Mouse (Mus musculus) testis, adult 2 months (tissue): ENCODE data around the gene Mixl1. TPM values are rescaled to one million over a fixed set of nuclear protein-coding genes. Genes with fewer than 3 reads are reported as not detected.

ENCODE experiments used
- H3K27ac ChIP-seq: fragments of 200-500 bp; 2 replicates; pipeline ENCODE4 v1.5.1; 2012; ENCODE audit warnings: low read depth, low read length; ENCODE audit not compliant: control insufficient read depth, insufficient read depth
- H3K27me3 ChIP-seq: fragments of 200-500 bp; 2 replicates; pipeline ENCODE4 v1.6.1; 2012; ENCODE audit warnings: mild to moderate bottlenecking, low read length, moderate library complexity; ENCODE audit not compliant: control insufficient read depth, insufficient read depth
- H3K36me3 ChIP-seq: fragments of 200-500 bp; 2 replicates; pipeline ENCODE4 v1.6.1; 2012; ENCODE audit warnings: mild to moderate bottlenecking, low read length; ENCODE audit not compliant: control insufficient read depth, insufficient read depth
- H3K4me1 ChIP-seq: fragments of 200-500 bp; 2 replicates; pipeline ENCODE4 v1.6.1; 2012; ENCODE audit warnings: low read length; ENCODE audit not compliant: control insufficient read depth, insufficient read depth
- H3K4me3 ChIP-seq: fragments of 200-500 bp; 2 replicates; pipeline ENCODE4 v1.5.1; 2012; ENCODE audit warnings: low read depth, mild to moderate bottlenecking, low read length, moderate library complexity, mixed read lengths; ENCODE audit not compliant: control insufficient read depth
- CTCF ChIP-seq: fragments of 200-500 bp; IDR thresholded peaks from 2 replicates; pipeline ENCODE4 v1.5.1; 2012; ENCODE audit warnings: low read depth, mild to moderate bottlenecking, inconsistent platforms, low read length, moderate library complexity; ENCODE audit not compliant: control insufficient read depth, insufficient read depth, insufficient replicate concordance
- POLR2A ChIP-seq: fragments of 200-500 bp; IDR thresholded peaks from 2 replicates; pipeline ENCODE4 v1.6.1; 2012; ENCODE audit warnings: low read depth, mild to moderate bottlenecking, inconsistent platforms, low read length, moderate library complexity; ENCODE audit not compliant: control insufficient read depth
- polyA plus RNA-seq: library from polyadenylated mRNA; depleted of rRNA; stranded (reverse); fragments of >200 nt; gene quantifications from 2 replicates; pipeline ENCODE4 v1.2.3, GENCODE M21; 2012; rRNA removed

Mixl1 gene
- polyA plus RNA-seq, 1 experiment = not detected

DNA sequence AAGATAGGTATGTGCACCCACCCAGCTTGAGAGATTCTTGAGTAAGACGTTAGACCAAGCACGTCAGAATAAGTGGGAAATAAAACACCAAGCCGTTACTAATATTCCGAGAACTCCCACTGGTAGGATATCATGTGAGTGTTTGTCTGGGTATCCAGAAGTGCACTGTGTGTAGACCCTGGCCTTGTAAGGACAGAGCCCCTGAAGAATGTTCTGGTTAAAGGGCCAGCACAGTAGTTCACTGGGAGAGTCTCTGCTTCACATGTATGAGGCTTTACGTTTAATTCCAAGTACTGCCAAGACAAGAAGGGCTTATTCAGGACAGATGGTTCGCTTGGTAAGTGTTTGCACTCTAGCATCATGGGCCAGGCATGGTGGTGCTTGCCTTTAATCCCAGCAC is 22.6 kb upstream of the Mixl1 start:
- no peak overlapping the region for H3K27ac ChIP-seq
- H3K27me3 ChIP-seq = no peaks in the 10 kb centered on the region
- H3K4me3 ChIP-seq = no peak overlapping the region
- TF ChIP-seq CTCF (no peak), POLR2A (no peak)
- H3K4me1 ChIP-seq = no peaks in the 10 kb centered on the region
- no peaks in the 10 kb centered on the region for H3K36me3 ChIP-seq

DNA sequence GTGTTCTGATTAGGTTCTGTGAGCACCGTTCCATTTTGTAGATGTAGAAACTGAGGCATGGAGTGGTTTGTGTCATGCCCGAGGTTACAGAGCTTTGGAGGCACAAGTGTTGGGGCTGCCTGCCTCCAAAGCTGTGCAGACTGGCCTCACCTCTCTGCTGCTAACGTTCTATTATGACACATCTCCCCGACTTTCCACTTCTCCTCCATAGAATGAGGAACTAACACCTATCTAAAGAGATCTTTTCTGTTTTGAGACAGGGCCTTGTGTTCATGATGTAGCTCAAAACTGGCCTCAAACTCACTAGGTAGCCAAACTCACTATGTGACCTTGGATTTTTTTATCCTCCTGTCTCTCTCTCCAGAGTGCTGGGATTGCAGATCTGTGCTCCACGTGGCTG is 21.9 kb upstream of the Mixl1 start:
- no peak for TF ChIP-seq POLR2A
- no peak for TF ChIP-seq CTCF
- Histone ChIP-seq H3K4me3 (no peak overlapping the region), H3K4me1 (no peaks in the 10 kb centered on the region), H3K27ac (no peak overlapping the region), H3K27me3 (no peaks in the 10 kb centered on the region), H3K36me3 (no peaks in the 10 kb centered on the region)

DNA sequence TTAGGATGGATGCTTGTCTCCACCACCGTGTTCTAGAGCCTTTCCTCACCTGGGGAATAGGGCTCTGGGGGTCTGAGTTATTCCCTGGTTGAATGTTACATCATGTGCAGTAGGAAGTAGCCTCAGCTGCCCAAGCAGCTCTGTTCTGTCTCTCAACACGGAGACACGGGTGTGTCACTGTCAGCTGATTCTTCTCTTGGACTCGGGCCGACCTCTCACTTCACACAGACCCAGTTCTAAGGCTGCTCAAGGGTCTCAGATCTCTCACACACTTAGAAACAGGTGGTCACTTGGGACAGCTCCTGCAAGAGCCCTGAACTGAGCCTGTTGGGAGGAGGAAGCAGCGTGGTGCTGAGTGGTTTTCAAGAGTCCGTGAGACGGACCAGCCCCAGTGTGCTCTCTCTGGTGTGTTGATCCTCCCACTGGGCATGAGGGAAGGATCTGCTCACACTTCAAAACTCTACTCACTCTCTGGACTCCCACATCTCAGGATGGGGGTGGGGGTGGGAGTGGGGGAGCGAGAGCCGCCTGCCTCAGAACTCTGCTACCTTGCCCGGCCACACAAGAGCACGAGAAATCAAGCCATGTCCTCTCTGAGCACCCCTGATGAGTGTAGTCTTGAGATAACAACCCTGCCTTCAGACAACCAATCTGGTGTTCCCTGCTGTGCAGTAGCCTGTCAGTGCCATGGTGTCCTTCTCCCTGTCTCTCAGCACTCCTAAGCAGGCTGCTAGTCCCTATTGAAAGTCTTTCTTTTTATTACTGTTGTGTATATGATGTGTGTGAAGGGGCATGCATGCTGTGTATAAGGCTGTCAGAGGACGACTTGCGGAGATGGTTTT is 12.3 kb upstream of the Mixl1 start:
- TF ChIP-seq POLR2A (no peak), CTCF (no peak)
- no peaks in the 10 kb centered on the region for H3K27me3 ChIP-seq
- H3K4me1 ChIP-seq = no peaks in the 10 kb centered on the region
- no peaks in the 10 kb centered on the region for H3K36me3 ChIP-seq
- H3K4me3 ChIP-seq = no peak overlapping the region
- no peak overlapping the region for H3K27ac ChIP-seq

DNA sequence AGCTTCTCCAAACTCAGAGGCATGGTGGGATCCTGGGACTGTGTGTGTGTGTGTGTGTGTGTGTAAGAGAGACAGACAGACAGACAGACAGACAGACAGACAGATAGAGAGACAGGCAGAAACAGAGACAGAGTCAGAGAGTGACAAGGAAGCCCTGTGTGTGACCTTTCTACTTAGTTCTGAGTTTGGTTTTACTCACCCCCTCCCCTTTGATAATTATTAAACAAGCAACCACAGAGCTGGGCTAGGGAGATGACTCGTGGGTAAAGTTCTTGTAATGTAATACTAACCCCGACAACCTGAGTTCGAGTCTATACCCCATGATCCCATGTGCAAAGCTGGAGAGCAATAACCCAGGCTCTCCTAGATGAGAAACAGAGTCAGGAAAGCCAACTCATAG is 11.0 kb upstream of the Mixl1 start:
- H3K36me3 ChIP-seq = no peaks in the 10 kb centered on the region
- H3K27ac ChIP-seq = no peak overlapping the region
- TF ChIP-seq POLR2A (no peak), CTCF (no peak)
- H3K27me3 ChIP-seq = no peaks in the 10 kb centered on the region
- H3K4me1 ChIP-seq = peaks cover under 1% of the 10 kb centered on the region; the same call in 1 of the 2 replicates
- H3K4me3 ChIP-seq = no peak overlapping the region

DNA sequence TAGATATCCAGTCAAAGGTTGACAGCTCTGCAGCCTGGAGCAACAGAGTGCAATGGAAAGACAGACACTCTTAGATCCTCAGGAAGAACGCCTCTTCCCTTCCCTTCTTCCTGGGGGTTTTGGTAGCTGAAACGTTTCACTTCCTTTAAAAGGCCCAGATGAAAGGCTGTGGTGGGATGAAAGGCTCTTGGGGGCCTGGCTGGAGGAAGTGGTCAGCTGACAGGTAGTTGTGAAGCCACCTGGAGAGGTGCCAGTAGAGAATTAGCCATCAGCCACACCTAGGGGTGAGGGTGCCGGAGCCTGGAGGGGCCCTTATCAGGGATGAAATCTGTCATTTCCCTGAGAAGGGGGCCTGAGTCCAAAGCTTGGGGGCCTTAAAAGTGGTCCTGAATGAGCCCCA is 10.5 kb upstream of the Mixl1 start:
- H3K27ac ChIP-seq = no peak overlapping the region
- peaks cover 5% of the 10 kb centered on the region; the same call in 1 of the 2 replicates for H3K4me1 ChIP-seq
- H3K36me3 ChIP-seq = no peaks in the 10 kb centered on the region
- no peak overlapping the region for H3K4me3 ChIP-seq
- no peak for TF ChIP-seq CTCF
- TF ChIP-seq POLR2A = no peak
- H3K27me3 ChIP-seq = no peaks in the 10 kb centered on the region

DNA sequence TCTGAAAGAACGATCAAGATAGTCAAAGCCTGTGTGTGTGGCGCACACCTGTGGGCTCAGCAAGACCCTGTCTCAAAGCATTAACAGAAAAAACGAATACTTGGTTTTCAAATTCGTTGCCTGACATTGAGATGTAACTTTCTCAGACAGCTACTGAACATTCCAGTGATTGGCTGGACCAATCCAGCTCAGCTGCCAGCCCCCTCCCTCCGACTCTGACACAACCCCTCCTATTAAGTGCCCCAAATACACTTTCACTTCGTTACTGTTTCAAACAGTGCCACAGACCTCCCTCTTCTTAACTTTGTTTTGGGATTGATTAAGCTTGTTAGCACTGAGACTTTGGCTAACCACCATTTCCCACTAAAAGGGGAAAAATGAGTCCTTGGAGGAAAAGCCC is 6.6 kb upstream of the Mixl1 start:
- H3K27ac ChIP-seq = no peak overlapping the region
- H3K4me3 ChIP-seq = no peak overlapping the region
- peaks cover 5% of the 10 kb centered on the region; the same call in 1 of the 2 replicates for H3K4me1 ChIP-seq
- no peaks in the 10 kb centered on the region for H3K27me3 ChIP-seq
- H3K36me3 ChIP-seq = no peaks in the 10 kb centered on the region
- TF ChIP-seq CTCF (no peak), POLR2A (no peak)

DNA sequence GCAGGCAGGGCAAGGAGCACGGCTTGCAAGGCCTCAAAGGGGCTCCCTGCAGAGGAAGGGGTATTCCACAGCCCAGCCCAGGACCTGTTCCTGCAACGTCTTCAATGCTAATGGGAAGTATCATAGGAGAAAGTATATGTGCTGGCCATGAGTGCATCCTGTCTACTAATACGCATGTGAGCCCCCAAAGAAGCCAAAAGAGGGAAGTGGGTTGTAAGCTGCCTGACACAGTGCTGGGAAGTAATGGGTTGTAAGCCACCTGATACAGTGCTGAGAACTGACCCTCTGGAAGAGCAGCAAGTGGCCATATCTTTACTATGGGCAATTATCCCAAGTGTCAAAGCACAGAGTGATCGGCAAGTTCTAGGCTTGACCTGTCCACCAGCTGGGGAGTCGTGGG is 1.2 kb upstream of the Mixl1 start:
- H3K4me1 ChIP-seq = peaks cover 6% of the 10 kb centered on the region
- H3K27me3 ChIP-seq = no peaks in the 10 kb centered on the region
- H3K27ac ChIP-seq = no peak overlapping the region
- H3K4me3 ChIP-seq = no peak overlapping the region
- no peak for TF ChIP-seq CTCF
- TF ChIP-seq POLR2A = no peak
- no peaks in the 10 kb centered on the region for H3K36me3 ChIP-seq

DNA sequence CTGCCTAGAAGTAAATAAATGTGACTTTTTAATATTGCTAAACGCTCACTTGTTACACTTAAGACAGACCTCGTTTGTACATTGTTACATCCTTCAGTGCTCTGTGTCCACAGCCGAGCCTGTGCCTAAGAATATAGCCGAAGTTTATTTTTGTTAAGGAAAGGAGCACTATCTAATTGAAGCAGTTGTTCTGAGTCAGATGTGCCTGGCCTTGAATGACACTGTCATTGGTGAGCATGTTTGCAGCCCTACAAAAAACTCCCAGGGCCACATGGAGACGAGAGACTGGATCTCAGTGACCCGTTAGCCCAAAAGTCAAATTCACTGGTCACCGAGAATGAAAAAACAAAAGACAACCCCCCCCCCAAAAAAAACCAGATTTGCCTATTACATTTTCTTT is 5.5 kb downstream of the Mixl1 start:
- Histone ChIP-seq H3K36me3 (peaks cover 2% of the 10 kb centered on the region; the same call in 1 of the 2 replicates), H3K27me3 (no peaks in the 10 kb centered on the region), H3K4me1 (no peaks in the 10 kb centered on the region; the same call in 1 of the 2 replicates), H3K4me3 (no peak overlapping the region), H3K27ac (no peak overlapping the region)
- no peak for TF ChIP-seq CTCF
- TF ChIP-seq POLR2A = no peak

Other genes with a start within 250 kb of the Mixl1 start
- 0.27 and 0.77 TPM in 2 replicates for gene Stum, start 213.5 kb downstream of the Mixl1 start, polyA plus RNA-seq
- gene Parp1, start 128.1 kb downstream of the Mixl1 start, polyA plus RNA-seq = 39.9 and 47.5 TPM in 2 replicates
- 11.1 and 13.5 TPM in 2 replicates for gene Lin9, start 55.9 kb downstream of the Mixl1 start, polyA plus RNA-seq
- 14.9 and 17.6 TPM in 2 replicates for gene Acbd3, start 29.0 kb upstream of the Mixl1 start, polyA plus RNA-seq
- 538 and 540 TPM in 2 replicates for gene H3f3a, start 116.9 kb upstream of the Mixl1 start, polyA plus RNA-seq
- gene Sde2, start 154.1 kb upstream of the Mixl1 start, polyA plus RNA-seq = 9.1 and 11.1 TPM in 2 replicates
- gene Lefty2, start 196.1 kb upstream of the Mixl1 start, polyA plus RNA-seq = 0.17 and 0.18 TPM in 2 replicates
- gene Pycr2, start 207.3 kb upstream of the Mixl1 start, polyA plus RNA-seq = 8.6 and 9.7 TPM in 2 replicates
- 1.5 and 2.0 TPM in 2 replicates for gene Lefty1, start 238.0 kb upstream of the Mixl1 start, polyA plus RNA-seq
- 3.6 and 3.7 TPM in 2 replicates for gene Tmem63a, start 245.3 kb upstream of the Mixl1 start, polyA plus RNA-seq